Mouse (Mus musculus): ENCODE measurements around the gene Bicc1. TPM values are rescaled to one million over a fixed set of nuclear protein-coding genes. Genes with fewer than 3 reads are reported as not detected.
A peak's percentile ranks its signal among the peaks of the same experiment; 100 is the strongest.

The Bicc1 gene
- polyA plus RNA-seq, 1 experiment from 2014 or later = 3.7 TPM

GRCm38 (mm10) chr10:70915096-70915495, 244.4 kb downstream of the Bicc1 start:
- no peak overlapping the region for H3K4me3 ChIP-seq
- no peak overlapping the region for H3K9ac ChIP-seq (replicated peaks)
- no peak for ATAC-seq (replicated peaks)
- H3K27me3 ChIP-seq = no peaks in the 10 kb centered on the region
- no peaks in the 10 kb centered on the region for H3K9me3 ChIP-seq
- no peak overlapping the region for H3K27ac ChIP-seq (replicated peaks)
- H3K36me3 ChIP-seq = no peaks in the 10 kb centered on the region
- no peak overlapping the region for H3K4me2 ChIP-seq (replicated peaks)
- H3K4me1 ChIP-seq = no peaks in the 10 kb centered on the region
- WGBS = 97% methylated on average over 6 of the region's 6 CpGs

DNA sequence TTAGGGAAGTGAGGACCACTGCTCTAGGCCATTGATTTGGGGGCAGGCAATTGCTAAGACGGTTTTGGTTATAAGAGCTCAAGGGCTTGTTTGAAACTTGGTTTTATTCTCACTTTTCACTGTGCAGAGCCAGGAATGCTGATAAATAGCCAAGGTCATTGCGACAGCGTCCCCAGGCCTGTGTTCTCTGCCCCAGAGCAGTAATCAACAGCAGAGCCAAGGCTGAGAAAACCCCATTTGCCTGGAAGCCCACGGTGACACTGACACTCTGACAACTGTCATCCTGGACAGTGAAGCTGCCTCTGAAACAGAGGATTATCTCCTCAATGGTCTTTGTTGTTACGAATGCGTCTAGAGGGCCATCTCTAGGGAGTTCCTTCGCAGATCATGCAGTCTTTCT, 255.6 kb downstream of the Bicc1 start:
- ATAC-seq (replicated peaks) = no peak

GRCm38 (mm10) chr10:70902751-70903485, 256.6 kb downstream of the Bicc1 start:
- Histone ChIP-seq H3K4me2 (replicated peaks) (no peak overlapping the region), H3K27me3 (no peaks in the 10 kb centered on the region), H3K4me3 (no peak overlapping the region), H3K36me3 (no peaks in the 10 kb centered on the region), H3K9me3 (no peaks in the 10 kb centered on the region), H3K9ac (replicated peaks) (no peak overlapping the region), H3K4me1 (0 out of 2 replicates have a peak, but pooled peaks cover 8% of the 10 kb centered on the region), H3K27ac (replicated peaks) (no peak overlapping the region)
- 59% methylated on average over 5 of the region's 5 CpGs for WGBS
- no peak for ATAC-seq (replicated peaks)

More for the DNA sequence above, 255.6 kb downstream of the Bicc1 start:
- H3K4me2 ChIP-seq (replicated peaks) = no peak overlapping the region
- H3K4me1 ChIP-seq = 0 out of 2 replicates have a peak, but pooled peaks cover 8% of the 10 kb centered on the region
- no peaks in the 10 kb centered on the region for H3K9me3 ChIP-seq
- no peaks in the 10 kb centered on the region for H3K27me3 ChIP-seq
- 79% methylated on average over 7 of the region's 7 CpGs for WGBS
- H3K36me3 ChIP-seq = no peaks in the 10 kb centered on the region
- no peak overlapping the region for H3K9ac ChIP-seq (replicated peaks)
- H3K4me3 ChIP-seq = no peak overlapping the region
- H3K27ac ChIP-seq (replicated peaks) = no peak overlapping the region

- H3K4me2 ChIP-seq (replicated peaks) = no peak overlapping the region
- H3K9me3 ChIP-seq = no peaks in the 10 kb centered on the region
- H3K36me3 ChIP-seq = no peaks in the 10 kb centered on the region
- no peaks in the 10 kb centered on the region for H3K27me3 ChIP-seq
- no peak overlapping the region for H3K9ac ChIP-seq (replicated peaks)
- H3K4me3 ChIP-seq = no peak overlapping the region
- 0 out of 2 replicates have a peak, but pooled peaks cover 8% of the 10 kb centered on the region for H3K4me1 ChIP-seq
- WGBS = 61% methylated on average over 11 of the region's 11 CpGs
- H3K27ac ChIP-seq (replicated peaks) = 0 out of 2 replicates have a peak overlapping the region, but pooled peaks have one; percentile 23
- ATAC-seq (replicated peaks) = peak; percentile 74
These were observed 258.2 kb downstream of the Bicc1 start for GRCm38 (mm10) chr10:70901193-70901875.

GRCm38 (mm10) chr10:70895891-70896290, 263.6 kb downstream of the Bicc1 start:
- WGBS = 91% methylated on average over 8 of the region's 8 CpGs
- no peak overlapping the region for H3K9ac ChIP-seq (replicated peaks)
- no peak overlapping the region for H3K4me2 ChIP-seq (replicated peaks)
- H3K36me3 ChIP-seq = no peaks in the 10 kb centered on the region
- no peak overlapping the region for H3K27ac ChIP-seq (replicated peaks)
- no peak overlapping the region for H3K4me3 ChIP-seq
- no peak for ATAC-seq (replicated peaks)
- no peaks in the 10 kb centered on the region for H3K27me3 ChIP-seq
- 0 out of 2 replicates have a peak, but pooled peaks cover under 1% of the 10 kb centered on the region for H3K4me1 ChIP-seq
- no peaks in the 10 kb centered on the region for H3K9me3 ChIP-seq

- H3K4me3 ChIP-seq = no peak overlapping the region
These were observed 281.5 kb downstream of the Bicc1 start for GRCm38 (mm10) chr10:70878046-70878445.

GRCm38 (mm10) chr10:70877631-70878030, 281.9 kb downstream of the Bicc1 start:
- H3K36me3 ChIP-seq = no peaks in the 10 kb centered on the region
- 87% methylated on average over 8 of the region's 8 CpGs for WGBS

More at GRCm38 (mm10) chr10:70878046-70878445, 281.5 kb downstream of the Bicc1 start:
- 93% methylated on average over 1 of the region's 1 CpGs for WGBS
- Histone ChIP-seq H3K27ac (replicated peaks) (no peak overlapping the region), H3K27me3 (no peaks in the 10 kb centered on the region), H3K36me3 (no peaks in the 10 kb centered on the region), H3K4me1 (no peaks in the 10 kb centered on the region), H3K9me3 (no peaks in the 10 kb centered on the region), H3K4me2 (replicated peaks) (no peak overlapping the region), H3K9ac (replicated peaks) (no peak overlapping the region)
- ATAC-seq (replicated peaks) = no peak

DNA sequence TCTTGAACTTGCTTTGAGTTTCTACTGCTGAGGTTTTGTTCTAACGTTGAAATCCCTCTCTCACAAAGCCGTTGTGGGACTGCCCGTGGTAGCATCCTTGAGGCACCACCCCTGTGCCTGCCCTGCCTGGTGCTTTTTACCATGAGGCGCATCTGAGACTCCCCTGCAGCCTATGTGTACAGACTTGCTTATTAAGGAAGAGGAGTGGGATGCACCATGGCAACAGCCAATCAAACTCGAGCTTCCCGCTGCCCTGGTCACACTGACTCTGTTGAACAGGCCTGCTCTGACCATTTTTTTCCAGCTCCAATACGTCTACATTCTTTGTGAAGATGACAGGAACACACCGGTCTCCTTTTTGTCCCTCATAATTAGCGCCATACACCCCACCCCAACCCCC, 283.0 kb downstream of the Bicc1 start:
- H3K9me3 ChIP-seq = no peaks in the 10 kb centered on the region
- no peak overlapping the region for H3K9ac ChIP-seq (replicated peaks)
- no peak for ATAC-seq (replicated peaks)
- no peak overlapping the region for H3K4me2 ChIP-seq (replicated peaks)
- 68% methylated on average over 9 of the region's 9 CpGs for WGBS
- H3K27ac ChIP-seq (replicated peaks) = no peak overlapping the region
- no peaks in the 10 kb centered on the region for H3K36me3 ChIP-seq
- no peaks in the 10 kb centered on the region for H3K27me3 ChIP-seq
- no peaks in the 10 kb centered on the region for H3K4me1 ChIP-seq
- no peak overlapping the region for H3K4me3 ChIP-seq

More at GRCm38 (mm10) chr10:70877631-70878030, 281.9 kb downstream of the Bicc1 start:
- Histone ChIP-seq H3K9me3 (no peaks in the 10 kb centered on the region), H3K4me1 (no peaks in the 10 kb centered on the region), H3K9ac (replicated peaks) (no peak overlapping the region), H3K4me3 (no peak overlapping the region), H3K4me2 (replicated peaks) (no peak overlapping the region), H3K27ac (replicated peaks) (no peak overlapping the region), H3K27me3 (no peaks in the 10 kb centered on the region)
- no peak for ATAC-seq (replicated peaks)

DNA sequence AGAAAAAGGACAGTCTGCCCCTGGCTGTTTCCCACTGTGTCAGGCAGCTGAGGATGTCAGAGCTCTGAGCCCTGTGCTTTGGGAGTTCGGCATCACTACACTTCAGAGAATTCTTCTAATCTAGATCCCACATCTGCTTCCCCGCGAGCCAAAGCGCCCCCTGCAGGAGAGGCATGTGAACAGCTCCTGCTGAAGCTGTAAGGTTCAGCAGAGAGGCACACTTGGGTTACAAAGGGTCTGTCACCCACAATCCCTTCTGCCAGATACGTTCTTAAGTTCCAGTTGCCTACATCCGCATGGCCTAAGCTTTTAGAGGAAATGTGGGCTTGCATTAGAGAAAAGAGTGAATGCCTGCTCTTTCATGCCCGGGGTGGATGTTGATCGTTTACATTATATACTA, 283.4 kb downstream of the Bicc1 start:
- no peak overlapping the region for H3K9ac ChIP-seq (replicated peaks)
- H3K4me1 ChIP-seq = no peaks in the 10 kb centered on the region
- 72% methylated on average over 8 of the region's 8 CpGs for whole genome bisulfite sequencing
- no peaks in the 10 kb centered on the region for H3K36me3 ChIP-seq
- no peaks in the 10 kb centered on the region for H3K27me3 ChIP-seq
- no peaks in the 10 kb centered on the region for H3K9me3 ChIP-seq
- H3K27ac ChIP-seq (replicated peaks) = no peak overlapping the region
- no peak overlapping the region for H3K4me3 ChIP-seq
- ATAC-seq (replicated peaks) = no peak
- no peak overlapping the region for H3K4me2 ChIP-seq (replicated peaks)

GRCm38 (mm10) chr10:70874994-70875538, 284.4 kb downstream of the Bicc1 start:
- Histone ChIP-seq H3K27ac (replicated peaks) (no peak overlapping the region), H3K27me3 (no peaks in the 10 kb centered on the region), H3K4me3 (no peak overlapping the region), H3K9ac (replicated peaks) (no peak overlapping the region), H3K4me2 (replicated peaks) (no peak overlapping the region), H3K4me1 (no peaks in the 10 kb centered on the region), H3K9me3 (no peaks in the 10 kb centered on the region), H3K36me3 (no peaks in the 10 kb centered on the region)
- ATAC-seq (replicated peaks) = no peak
- 35% methylated on average over 12 of the region's 12 CpGs for WGBS

Data from forebrain, embryonic 15.5 days (tissue).